Mouse (Mus musculus) v-Abl transformed pro-B cells (cell line): ENCODE results near the gene Son.

Source experiments
- in situ Hi-C, 2 experiments: fragments of 400-800 bp; cut with MboI; formaldehyde crosslinking; loops; one replicate each; pipeline ENCODE4 v1.15.1; 2025; ENCODE audit not compliant: unreplicated experiment in 2 of 2

Son gene

GRCm38 (mm10) chr16:91728123-91729065, 81.1 kb downstream of the Son start, which contains the start of gene Cryzl1:
Gene Cryzl1, minus strand, starts transcription at chr16:91728975.
- in situ Hi-C loops, result loop anchor here in 1 of 2 experiments (10.0 kb wide), 2 partner anchors 186 to 566 kb away; partner anchors contain the start of gene Kcne2
